Mouse (Mus musculus) neural tube, embryonic 10.5 days (tissue): ENCODE results near the gene Hmgb1.
A peak's percentile ranks its signal among the peaks of the same experiment; 100 is the strongest.

ENCODE experiments used
- DNase-seq: peaks from one replicate; pipeline ENCODE4 v3.0.0-alpha.2; 2017; ENCODE audit warnings: low spot score; ENCODE audit errors: extremely low spot score

Hmgb1 gene

DNA sequence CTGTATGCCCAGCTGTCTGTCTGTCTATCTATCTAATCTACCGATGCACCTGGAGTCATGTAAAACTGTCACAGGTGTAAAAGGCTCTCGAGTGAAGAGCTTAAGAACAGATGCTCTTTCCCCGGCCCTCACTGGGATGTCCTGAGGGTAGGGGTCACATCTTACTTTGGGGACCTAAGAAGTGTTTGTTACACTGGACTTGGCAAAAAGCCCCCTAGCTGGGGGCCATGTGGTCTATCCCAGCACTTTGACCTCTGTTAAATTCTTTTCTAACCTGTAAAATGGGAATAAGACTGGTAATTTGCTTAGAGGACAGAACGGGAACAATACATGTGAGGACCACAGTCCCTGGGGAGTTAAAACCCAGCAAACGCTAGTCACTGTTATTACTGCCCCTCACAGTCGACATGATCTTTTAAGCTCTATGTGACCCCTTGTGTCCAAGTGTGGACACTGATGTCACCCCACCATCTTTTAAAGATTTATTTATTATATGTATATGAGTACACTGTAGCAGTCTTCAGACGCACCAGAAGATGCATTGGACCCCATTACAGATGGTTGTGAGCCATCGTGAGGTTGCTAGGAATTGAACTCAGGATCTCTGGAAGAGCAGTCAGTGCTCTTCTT, 80.1 kb downstream of the Hmgb1 start:
- DNase-seq, result no peak

GRCm38 (mm10) chr5:149101869-149102268, 82.4 kb downstream of the Hmgb1 start:
- no peak for DNase-seq

- DNase-seq, result no peak
These were observed 84.2 kb downstream of the Hmgb1 start for GRCm38 (mm10) chr5:149100091-149100490.

DNA sequence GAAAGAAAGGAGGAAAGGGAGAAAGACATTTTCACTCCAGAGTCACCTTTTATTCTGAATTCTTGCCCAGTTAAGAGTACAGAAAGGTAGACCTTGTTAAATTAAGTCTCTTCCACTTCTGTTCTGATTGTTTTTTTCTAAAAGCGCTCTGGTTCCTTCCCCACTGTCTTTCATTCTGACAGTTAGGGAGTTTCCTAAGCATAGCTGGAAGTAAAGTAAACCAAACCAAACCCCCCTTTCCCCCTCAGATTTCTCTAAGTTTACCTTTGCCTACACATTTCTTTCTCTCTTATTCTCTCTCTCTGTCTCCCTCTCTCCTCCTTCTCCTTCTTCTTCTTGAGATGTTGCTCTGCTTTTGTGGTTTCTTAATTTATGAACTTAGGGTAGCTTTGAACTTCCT, 85.3 kb downstream of the Hmgb1 start:
- no peak for DNase-seq

DNA sequence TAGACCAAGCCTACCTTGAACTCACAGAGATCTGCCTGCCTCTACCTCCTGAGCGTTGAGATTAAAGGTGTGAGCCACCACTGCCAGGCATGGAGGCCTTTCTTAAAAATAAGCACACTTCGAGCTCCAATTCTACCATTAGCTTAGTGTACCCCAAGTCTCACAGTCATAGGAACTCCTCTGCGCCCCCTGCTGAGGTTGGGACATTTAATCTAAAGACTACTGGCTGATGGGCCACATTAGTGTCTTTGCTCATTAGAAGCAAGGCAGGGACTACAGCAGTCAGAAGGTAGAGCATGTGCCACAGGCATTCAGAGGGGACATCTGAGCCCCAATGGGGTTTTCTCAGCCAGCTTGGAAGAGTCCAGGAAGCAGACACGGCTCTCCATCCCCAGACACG, 86.4 kb downstream of the Hmgb1 start:
- DNase-seq, result no peak

DNA sequence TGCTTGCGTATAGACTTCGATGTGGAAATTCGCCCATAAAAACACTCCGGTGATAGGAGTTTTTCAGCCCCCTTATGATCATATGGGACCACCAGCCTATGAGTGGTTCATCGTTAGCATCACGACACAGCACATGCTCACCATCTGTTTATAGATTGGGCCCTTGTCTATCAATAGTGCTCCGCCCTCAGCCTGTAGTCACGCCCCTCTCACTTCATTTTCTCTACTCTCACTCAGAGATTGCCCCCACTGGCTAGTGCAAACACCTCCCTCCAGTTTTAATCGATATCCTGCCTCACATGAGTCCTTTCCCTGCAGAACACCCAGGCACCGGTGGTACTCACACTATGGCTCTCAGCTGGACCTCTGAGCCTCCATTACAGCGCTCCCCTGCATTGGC, 88.0 kb downstream of the Hmgb1 start:
- DNase-seq, result no peak

DNA sequence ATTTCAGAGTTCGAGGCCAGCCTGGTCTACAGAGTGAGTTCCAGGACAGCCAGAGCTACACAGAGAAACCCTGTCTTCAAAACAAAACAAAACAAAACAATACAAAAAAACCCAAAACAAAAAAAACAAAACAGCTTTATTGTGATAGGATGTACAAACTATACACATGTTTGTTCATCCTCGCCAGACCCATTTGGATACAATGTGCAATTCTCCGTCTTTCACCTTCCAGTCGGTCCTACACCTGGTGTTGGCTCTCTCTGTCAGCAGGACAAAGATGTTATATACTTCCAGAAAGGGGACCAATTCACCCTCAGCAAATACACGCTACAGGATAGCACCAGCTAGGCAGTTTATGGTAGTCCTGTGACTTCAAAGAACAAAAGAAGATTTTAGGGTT, 91.4 kb downstream of the Hmgb1 start:
- DNase-seq, result no peak

DNA sequence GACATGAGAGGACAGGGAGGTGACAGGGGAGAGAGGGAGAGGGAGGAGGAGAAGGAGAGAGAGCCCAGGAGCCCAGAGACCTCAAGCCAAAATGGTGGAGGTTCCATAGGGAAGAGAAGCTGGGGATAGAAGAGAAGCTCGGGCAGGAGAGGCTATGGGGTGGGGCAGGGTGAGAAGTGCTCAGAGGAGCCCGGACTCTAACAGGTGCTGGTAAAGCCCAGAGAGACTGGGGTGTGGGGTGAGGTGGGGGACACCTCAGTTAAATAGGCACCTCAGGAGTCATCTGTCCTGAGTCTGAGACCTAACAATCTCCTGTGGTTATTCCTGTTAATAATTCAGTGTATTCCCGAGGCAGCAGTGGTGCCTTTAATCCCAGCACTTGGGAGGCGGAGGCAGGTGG, 91.8 kb downstream of the Hmgb1 start:
- no peak for DNase-seq

DNA sequence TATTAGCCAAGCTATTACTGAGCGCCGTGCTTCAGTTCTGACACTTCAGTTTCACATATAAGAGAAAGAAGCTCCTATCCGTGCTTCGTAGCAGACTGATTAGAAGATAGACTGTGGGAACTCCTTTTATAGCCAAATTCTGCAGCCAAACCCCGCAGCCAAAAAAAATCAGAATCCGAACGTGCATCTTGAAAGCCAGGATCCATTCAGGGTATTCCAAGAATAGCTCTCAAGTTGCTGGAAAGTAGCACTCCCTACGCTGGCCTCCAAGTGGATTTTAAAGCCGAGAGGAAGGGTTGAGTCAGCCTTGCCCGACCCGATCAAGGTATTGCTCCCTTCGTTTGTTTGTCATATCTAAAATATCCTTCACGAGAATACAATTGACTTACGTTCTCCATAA, 93.0 kb downstream of the Hmgb1 start:
- DNase-seq, result no peak

- DNase-seq, result no peak
These were observed 94.4 kb downstream of the Hmgb1 start for GRCm38 (mm10) chr5:149089860-149090259.

DNA sequence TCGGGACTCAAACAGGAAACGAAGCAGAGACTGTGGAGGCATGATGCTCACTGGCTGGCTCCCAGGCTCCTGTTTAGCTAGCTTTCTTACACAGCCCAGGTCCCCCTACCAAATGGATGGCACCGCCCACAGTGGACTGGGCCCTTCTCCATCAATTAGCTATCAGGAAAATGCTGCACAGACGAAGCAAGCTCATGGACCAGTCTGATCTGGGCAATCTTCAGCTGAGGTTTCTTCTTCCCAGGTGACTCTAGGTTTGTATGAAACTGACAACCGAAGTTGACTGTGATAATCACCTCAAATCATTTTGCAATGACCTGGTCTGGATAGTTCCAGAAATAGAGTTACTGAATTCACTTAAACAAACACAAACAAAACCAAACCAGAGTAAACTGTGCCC, 94.8 kb downstream of the Hmgb1 start:
- no peak for DNase-seq

- no peak for DNase-seq
These were observed 95.4 kb downstream of the Hmgb1 start for GRCm38 (mm10) chr5:149088891-149089290.

- DNase-seq, result no peak
These were observed 96.1 kb downstream of the Hmgb1 start for GRCm38 (mm10) chr5:149088149-149088548.

DNA sequence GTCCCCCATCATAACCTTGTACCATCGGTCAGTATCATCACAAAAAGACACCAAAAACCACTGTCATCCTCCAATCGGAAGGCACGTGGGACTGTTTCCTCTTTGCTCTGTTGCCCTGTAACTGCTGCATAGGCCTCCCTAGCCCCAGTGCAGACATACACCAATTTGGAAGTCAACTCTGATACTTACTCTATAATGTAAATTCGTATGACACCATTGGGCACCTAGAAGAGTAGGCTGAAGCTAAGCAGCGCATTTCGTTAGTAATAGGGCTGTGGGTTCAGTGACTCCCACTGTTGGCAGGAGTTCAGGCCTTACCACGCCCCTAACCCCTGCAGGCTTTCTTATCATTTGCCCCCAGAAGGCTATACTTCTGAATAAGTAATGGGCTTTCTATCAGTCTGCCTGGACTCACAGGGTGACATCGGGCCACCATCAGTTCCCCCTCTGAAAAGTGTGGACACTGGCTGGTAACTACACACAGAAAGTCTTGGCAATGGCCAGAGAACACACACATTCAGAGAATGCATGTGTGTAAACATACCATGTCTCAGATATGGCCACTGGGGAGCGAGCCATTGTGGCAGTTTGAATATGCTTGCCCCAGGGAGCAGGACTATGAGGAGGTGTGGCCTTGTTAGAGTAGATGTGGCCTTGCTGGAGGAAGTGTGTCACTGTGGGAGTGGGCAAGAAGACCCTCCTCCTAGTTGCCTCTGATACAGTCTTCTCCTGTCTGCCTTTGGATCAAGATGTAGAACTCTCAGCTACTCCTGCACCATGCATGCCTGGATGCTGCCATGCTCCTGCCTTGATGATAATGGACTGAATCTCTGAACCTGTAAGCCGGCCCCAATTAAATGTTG, 97.7 kb downstream of the Hmgb1 start:
- no peak for DNase-seq

- no peak for DNase-seq
These were observed 103.8 kb downstream of the Hmgb1 start for GRCm38 (mm10) chr5:149080466-149080865.

DNA sequence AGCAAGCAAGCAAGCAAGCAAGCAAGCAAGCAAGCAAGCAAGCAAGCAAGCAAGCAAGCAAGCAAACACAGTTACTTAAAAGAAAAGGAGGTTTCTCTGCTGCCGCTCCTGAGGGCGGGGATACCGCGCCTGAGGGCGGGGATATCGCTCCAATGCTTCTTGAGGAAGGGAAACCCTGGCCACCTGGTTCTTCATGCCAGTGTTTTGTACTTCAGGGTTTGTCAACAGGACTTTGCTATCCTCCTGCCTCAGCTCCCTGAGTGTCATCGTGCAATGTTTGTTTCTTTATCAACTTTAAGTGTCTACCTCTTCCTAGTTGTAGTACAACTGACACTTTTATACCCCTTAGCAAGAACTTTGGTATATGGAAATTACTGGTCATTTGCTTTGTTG, 104.5 kb downstream of the Hmgb1 start:
- no peak for DNase-seq

- peak; percentile 21 for DNase-seq
These were observed 105.1 kb downstream of the Hmgb1 start for GRCm38 (mm10) chr5:149079018-149079757.

- no peak for DNase-seq
These were observed 107.2 kb downstream of the Hmgb1 start for GRCm38 (mm10) chr5:149077136-149077535.

GRCm38 (mm10) chr5:149071546-149071945, 112.7 kb downstream of the Hmgb1 start:
- DNase-seq, result no peak

DNA sequence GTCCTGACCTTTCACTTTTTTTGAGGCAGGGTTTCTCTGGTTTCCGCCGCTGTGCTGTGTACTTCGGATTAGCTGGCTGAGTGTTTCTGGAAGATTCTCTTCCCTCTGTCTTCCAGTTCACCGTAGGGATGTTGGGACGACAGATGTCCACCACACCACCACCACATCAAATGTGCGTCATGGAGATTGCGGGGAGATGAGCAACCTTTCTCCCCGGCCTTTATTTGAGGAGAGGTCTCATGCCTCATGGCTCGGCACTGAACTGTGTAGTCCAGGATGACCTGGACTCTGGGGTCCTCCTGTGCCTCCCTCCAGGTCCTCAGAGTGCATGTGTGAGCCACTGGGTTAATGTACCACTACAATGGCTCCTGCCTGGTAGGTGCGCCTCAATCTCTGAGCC, 115.5 kb downstream of the Hmgb1 start:
- DNase-seq, result no peak

GRCm38 (mm10) chr5:149068247-149068740, 116.0 kb downstream of the Hmgb1 start:
- no peak for DNase-seq

DNA sequence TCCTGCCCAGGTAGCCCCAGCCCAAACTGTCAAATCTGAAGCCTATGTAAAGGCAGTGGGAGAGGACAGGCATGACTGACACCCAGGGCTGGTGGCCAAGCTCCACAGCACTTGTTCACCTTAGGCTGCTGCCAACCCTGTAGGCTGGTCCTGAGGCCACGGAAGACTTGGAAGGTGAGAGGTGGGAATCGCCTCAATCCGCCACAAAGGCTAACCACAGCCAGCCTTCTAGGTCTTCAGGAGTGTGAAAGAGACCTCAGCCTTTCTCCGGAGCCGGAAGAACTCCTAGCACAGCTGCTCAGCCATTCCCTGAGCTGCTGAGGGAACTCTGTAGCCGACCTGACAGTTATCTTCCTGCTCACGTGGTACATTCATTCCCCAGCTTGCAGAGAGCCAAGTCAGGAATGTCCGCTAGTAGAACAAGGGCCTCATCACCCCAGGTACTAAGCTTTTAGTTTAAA, 116.8 kb downstream of the Hmgb1 start:
- no peak for DNase-seq
